Mouse (Mus musculus) testis, adult 2 months (tissue): ENCODE measurements around the gene Kmt2d.

Experiments
- CTCF ChIP-seq: fragments of 200-500 bp; IDR thresholded peaks from 2 replicates; pipeline ENCODE4 v1.5.1; 2012; ENCODE audit warnings: low read depth, mild to moderate bottlenecking, inconsistent platforms, low read length, moderate library complexity; ENCODE audit not compliant: control insufficient read depth, insufficient read depth, insufficient replicate concordance
- POLR2A ChIP-seq: fragments of 200-500 bp; IDR thresholded peaks from 2 replicates; pipeline ENCODE4 v1.6.1; 2012; ENCODE audit warnings: low read depth, mild to moderate bottlenecking, inconsistent platforms, low read length, moderate library complexity; ENCODE audit not compliant: control insufficient read depth

- TF ChIP-seq CTCF, result no peak
- no peak for TF ChIP-seq POLR2A
Measured at GRCm38 (mm10) chr15:98914903-98915302, 43.9 kb upstream of the Kmt2d start.
